Mouse (Mus musculus) limb, embryonic 15.5 days (tissue): Measurements from ENCODE around the gene Ccdc81. TPM values are rescaled to one million over a fixed set of nuclear protein-coding genes. Genes with fewer than 3 reads are reported as not detected.

Source experiments
- ATAC-seq: fragments of 200-750 bp; cut with Nextera tagmentation; 2 replicates; pipeline ENCODE4 v1.8.0; 2017; ENCODE audit warnings: low read depth, moderate TSS enrichment; ENCODE audit not compliant: insufficient number of reproducible peaks, low FRiP score, low TSS enrichment
- H3K27ac ChIP-seq: fragments of 300-500 bp; sonication (generic); 2 replicates; pipeline ENCODE4 v1.5.1; 2015; ENCODE audit warnings: moderate library complexity, mild to moderate bottlenecking, inconsistent platforms
- H3K27me3 ChIP-seq: fragments of 300-500 bp; sonication (generic); 2 replicates; pipeline ENCODE4 v1.6.1; 2015; ENCODE audit warnings: inconsistent platforms
- H3K36me3 ChIP-seq: fragments of 300-500 bp; sonication (generic); 2 replicates; pipeline ENCODE4 v1.6.1; 2015; ENCODE audit warnings: inconsistent platforms
- H3K4me1 ChIP-seq: fragments of 300-500 bp; sonication (generic); 2 replicates; pipeline ENCODE4 v1.6.1; 2015; ENCODE audit warnings: inconsistent platforms
- H3K4me2 ChIP-seq: fragments of 300-500 bp; sonication (generic); 2 replicates; pipeline ENCODE4 v1.6.1; 2015; ENCODE audit warnings: mild to moderate bottlenecking, inconsistent platforms
- H3K4me3 ChIP-seq: fragments of 300-500 bp; sonication (generic); 2 replicates; pipeline ENCODE4 v1.5.1; 2015; ENCODE audit warnings: mild to moderate bottlenecking, inconsistent platforms
- H3K9ac ChIP-seq: fragments of 300-500 bp; sonication (generic); 2 replicates; pipeline ENCODE4 v1.6.1; 2015; ENCODE audit warnings: inconsistent platforms
- H3K9me3 ChIP-seq: fragments of 300-500 bp; sonication (generic); 2 replicates; pipeline ENCODE4 v1.6.1; 2016; ENCODE audit warnings: inconsistent platforms
- WGBS: fragments of 180-500 bp; shearing (Covaris S2); methylation state at CpG from one replicate; pipeline ENCODE4 v1.1.7; 2015; 5-methylcytosine and 5-hydroxymethylcytosine counted together
- polyA plus RNA-seq: library from polyadenylated mRNA; unstranded; fragments of >200 nt; fragmentation: Nextera tagmentation; extraction: Ambion mirVana; gene quantifications from 2 replicates; pipeline ENCODE4 v1.2.1, GENCODE M21; 2015

The Ccdc81 gene
- polyA plus RNA-seq, 1 experiment from 2014 or later, result 0.09 TPM

DNA sequence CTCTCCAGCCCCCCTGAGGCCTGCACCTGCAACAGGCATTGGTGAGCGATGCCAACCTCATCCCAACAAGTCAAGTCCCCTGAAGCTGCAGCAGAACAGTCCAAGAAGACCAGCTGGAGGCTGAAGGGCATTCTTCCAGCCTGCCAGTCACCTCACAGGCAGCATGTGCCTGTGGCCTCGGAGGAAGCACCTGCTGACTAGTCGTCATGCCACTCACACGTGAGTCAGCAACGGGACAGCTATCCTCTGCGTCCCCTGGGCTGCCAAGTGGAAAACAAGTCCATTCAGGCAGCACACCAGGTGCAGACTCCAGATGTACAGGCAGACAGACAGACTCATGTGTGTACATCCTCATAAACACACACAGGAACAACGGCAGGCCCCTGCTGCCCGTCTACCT is 67.9 kb downstream of the Ccdc81 start:
- WGBS, result 44% methylated on average over 8 of the region's 8 CpGs
- Histone ChIP-seq H3K4me3 (no peak overlapping the region), H3K36me3 (no peaks in the 10 kb centered on the region), H3K4me1 (peaks cover 6% of the 10 kb centered on the region; the same call in 1 of the 2 replicates), H3K9me3 (no peaks in the 10 kb centered on the region), H3K27ac (no peak overlapping the region), H3K4me2 (no peak overlapping the region), H3K27me3 (no peaks in the 10 kb centered on the region), H3K9ac (no peak overlapping the region)
- no peak for ATAC-seq

DNA sequence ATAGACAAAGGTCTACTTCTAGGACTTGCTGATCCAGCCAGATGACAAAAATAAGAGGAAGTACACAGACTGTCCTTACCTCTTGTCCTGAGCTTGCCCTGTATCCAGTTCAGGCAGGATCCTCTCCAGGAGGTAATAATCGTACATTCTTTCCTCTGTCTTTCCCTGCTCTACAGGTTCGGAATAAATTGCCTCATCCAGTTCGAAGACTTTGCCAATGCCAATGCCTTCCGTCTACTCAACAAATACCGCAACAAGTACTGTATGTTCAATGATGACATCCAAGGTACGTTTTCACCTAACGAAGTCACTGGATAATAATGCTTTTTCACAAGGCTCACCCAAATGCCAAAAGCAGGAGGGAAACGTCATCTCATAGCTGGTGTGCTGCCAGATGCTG is 69.9 kb downstream of the Ccdc81 start:
- peaks cover 15% of the 10 kb centered on the region for H3K4me1 ChIP-seq
- H3K9me3 ChIP-seq, result no peaks in the 10 kb centered on the region
- H3K27ac ChIP-seq, result no peak overlapping the region
- WGBS, result 72% methylated on average over 8 of the region's 8 CpGs
- no peak overlapping the region for H3K9ac ChIP-seq
- H3K27me3 ChIP-seq, result no peaks in the 10 kb centered on the region
- H3K4me3 ChIP-seq, result no peak overlapping the region
- no peak for ATAC-seq
- no peaks in the 10 kb centered on the region for H3K36me3 ChIP-seq
- H3K4me2 ChIP-seq, result no peak overlapping the region

DNA sequence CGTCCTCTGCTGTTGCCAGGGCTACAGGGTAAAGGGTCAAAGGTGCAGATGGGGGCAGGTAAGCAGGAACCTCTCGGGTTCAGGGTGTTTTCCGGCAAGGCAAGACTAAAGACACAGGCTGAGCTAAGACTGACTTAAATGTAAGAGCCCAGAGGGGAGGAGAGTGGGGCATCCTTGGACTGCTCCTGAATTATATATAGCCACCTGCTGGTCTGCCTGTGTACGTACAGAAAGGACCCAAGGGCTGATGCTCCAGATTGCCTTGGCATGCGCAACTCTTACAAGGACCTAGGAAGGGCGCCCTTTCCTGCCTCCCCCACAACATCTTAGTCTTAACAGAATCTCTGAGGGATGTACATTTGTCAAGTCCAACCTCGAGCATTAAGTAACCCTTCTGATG is 74.2 kb downstream of the Ccdc81 start:
- peak overlapping the region; percentile 57 for H3K27ac ChIP-seq
- no peaks in the 10 kb centered on the region for H3K9me3 ChIP-seq
- ATAC-seq, result no peak
- H3K36me3 ChIP-seq, result no peaks in the 10 kb centered on the region
- WGBS, result 72% methylated on average over 7 of the region's 7 CpGs
- peaks cover 18% of the 10 kb centered on the region for H3K4me1 ChIP-seq
- no peak overlapping the region for H3K9ac ChIP-seq
- no peaks in the 10 kb centered on the region for H3K27me3 ChIP-seq
- H3K4me2 ChIP-seq, result no peak overlapping the region
- no peak overlapping the region for H3K4me3 ChIP-seq

DNA sequence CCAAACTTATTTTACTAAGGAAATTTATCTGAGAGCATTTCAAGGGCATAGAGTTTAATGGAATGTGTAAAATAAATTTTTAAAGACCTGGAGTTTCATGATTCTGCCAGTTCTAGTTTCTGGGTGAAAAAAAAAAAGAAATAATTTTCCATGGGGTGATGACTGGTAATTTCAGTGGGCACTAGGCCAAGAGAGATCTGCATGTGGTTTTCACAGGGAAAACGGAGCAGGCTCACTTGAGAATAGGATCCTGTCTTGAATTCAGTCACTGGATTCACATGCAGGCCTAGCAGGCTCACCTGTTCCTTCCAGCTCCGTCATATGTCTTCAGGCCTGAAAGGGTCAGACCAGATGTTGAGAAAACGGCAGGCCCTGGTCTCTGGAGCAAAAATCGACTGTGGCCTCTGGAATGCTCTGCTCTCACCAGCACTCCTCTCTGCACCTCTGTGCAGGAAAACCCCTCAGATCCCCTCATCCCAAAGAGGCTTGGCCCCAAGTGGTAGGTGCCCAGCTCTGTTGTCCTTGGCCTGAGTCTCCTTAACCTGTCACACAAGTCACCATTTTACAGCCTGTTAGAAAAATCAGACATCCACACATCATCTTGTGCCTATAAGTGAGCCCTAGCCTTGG is 74.9 kb downstream of the Ccdc81 start:
- Histone ChIP-seq H3K4me2 (no peak overlapping the region), H3K4me1 (peaks cover 18% of the 10 kb centered on the region), H3K4me3 (no peak overlapping the region), H3K27me3 (no peaks in the 10 kb centered on the region), H3K36me3 (no peaks in the 10 kb centered on the region), H3K27ac (peak overlapping the region; percentile 57), H3K9ac (no peak overlapping the region), H3K9me3 (no peaks in the 10 kb centered on the region)
- 31% methylated on average over 4 of the region's 4 CpGs for WGBS
- 0 out of 2 replicates have a peak, but pooled peaks have one; percentile 35 for ATAC-seq

Other genes starting within 250 kb of the Ccdc81 start
- gene Hikeshi, start 37.6 kb upstream of the Ccdc81 start, polyA plus RNA-seq, result 116 and 117 TPM in 2 replicates
- 62.7 and 63.0 TPM in 2 replicates for gene Eed, start 77.4 kb upstream of the Ccdc81 start, polyA plus RNA-seq
- 37.9 and 40.1 TPM in 2 replicates for gene Picalm, start 226.6 kb upstream of the Ccdc81 start, polyA plus RNA-seq